Mouse (Mus musculus) lung, adult 18-20 months (tissue): ENCODE measurements at regions not wholly inside any gene's neighbourhood (a gene's known extent, or its start where the extent isn't known, plus 50 kb on each side); places are given as distances from the start of the nearest gene placed in this dataset.

ENCODE experiments used
- DNase-seq, 2 experiments: peaks; one replicate each; pipeline ENCODE4 v3.0.0; 2022; ENCODE audit warnings: mixed read lengths in 2 of 2

DNA sequence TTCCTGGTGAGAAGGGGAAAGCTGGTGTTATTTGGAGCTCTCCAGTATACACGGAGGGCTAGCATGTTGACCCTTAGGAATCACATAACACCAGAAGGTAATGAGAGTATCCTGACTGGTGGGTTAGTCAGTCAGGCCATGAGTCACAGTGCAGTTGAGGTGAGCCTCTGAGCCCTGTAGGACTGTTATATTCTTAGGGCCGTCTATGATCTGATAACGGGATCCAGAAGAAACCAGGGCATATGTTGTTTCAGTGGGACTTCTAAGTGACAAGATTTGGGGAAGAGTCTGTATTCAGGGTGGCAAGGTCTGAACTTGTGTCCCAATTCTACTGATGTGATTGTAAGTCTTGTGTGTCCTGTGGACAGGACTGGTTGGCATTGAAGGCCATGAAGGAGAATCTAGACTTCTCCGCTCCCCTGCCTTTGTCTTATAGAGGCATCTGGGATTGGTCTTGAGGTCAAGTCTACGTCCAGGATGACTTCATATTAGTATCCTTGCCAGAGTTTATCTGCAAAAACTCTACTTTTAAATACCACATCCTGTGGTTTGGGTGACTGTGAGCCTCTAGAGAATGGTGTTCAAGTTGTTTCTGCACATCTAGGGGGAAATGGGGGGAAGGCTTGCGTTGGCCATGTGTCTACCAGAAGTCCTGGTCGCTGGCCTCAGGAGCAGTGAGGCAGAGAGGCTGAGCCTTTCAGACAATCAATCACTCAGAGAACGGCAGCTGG, 71.2 kb downstream of the Itgb2l start:
- no peak for DNase-seq

DNA sequence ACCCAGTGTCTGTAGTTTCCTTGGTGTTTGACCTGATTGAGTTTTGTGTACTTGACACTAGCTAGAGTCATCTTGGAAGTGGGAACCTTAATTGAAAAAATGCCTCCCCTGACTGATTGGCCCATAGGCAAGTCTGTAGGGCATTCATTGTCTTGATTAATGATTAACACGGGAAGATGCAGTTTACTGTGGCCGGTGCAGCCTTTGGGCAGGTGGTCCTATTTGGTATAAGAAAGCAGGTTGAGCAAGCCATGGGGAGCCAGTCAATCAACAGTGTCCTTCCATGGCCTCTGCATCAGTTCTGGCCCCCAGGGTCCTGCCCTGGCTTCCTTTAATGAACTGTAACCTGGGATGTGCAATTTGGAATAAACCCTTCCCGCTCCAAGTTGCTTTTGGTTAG, 72.3 kb downstream of the Itgb2l start:
- DNase-seq = no peak

DNA sequence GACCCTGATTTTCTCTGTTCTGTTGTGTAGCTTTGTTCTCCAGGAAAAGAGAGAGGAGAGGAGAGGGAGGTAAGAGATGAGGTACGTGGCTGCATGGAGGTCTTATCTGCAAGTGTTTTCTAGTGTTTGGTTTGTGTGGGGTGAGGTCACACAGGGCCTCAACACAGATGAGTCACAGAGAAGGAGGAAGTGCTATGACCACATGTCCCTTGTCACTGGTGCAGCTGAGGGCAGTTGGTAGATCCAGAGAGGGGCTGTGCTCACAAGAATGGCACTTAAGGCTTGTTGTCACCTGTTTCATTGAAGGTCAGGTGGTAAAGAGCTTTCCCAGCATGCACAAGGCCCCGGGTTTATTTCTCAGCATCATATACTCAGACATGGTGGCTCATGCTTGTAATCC, 73.2 kb downstream of the Itgb2l start:
- peak; percentile 46 to 72 for DNase-seq
